Mouse (Mus musculus): ENCODE data around the gene Spag9. TPM values are rescaled to one million over a fixed set of nuclear protein-coding genes. Genes with fewer than 3 reads are reported as not detected.

Gene Spag9
- total and polyA plus RNA-seq, 2 experiments = 9.8 to 52.4 TPM

DNA sequence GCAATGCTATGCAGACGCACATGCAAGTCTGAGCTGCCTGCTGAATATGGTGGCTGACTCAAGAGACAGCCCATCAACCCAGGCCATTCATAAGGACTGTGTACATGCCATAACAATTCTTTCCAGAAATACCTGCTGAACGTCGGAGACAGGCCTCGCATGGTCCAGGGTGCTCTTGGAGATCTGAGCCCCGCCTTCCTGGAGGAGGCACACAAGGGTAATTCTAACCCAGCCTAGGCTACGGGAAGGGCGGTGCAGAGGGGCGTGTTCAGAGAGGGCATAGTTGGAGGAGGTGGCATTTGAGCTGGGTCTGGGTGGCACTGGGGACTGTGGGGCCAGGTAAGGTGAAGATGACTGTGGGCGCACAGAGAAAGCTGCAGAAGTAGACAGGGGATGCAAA, 176.3 kb downstream of the Spag9 start:
- Histone ChIP-seq H3K27ac (replicated peaks; ENCODE audit: insufficient read depth, low read depth, low read length) (no peak overlapping the region), H3K9ac (ENCODE audit: low read depth, low read length) (no peak overlapping the region)
- WGBS = 88% methylated on average over 9 of the region's 9 CpGs

GRCm38 (mm10) chr11:94173726-94174146, 177.8 kb downstream of the Spag9 start:
- H3K36me3 ChIP-seq (ENCODE audit: control insufficient read depth, insufficient read depth, low read length) = no peaks in the 10 kb centered on the region
- peaks cover 8% of the 10 kb centered on the region for H3K4me1 ChIP-seq (ENCODE audit: control insufficient read depth, insufficient read depth, low read length)
- no peak for DNase-seq (ENCODE audit: extremely low read depth, low read depth, low spot score)
- H3K4me3 ChIP-seq (ENCODE audit: insufficient read depth, low read depth, low read length) = no peak overlapping the region
- WGBS = 85% methylated on average over 4 of the region's 4 CpGs
- no peak overlapping the region for H3K9ac ChIP-seq (ENCODE audit: low read depth, low read length)
- no peaks in the 10 kb centered on the region for H3K79me2 ChIP-seq (ENCODE audit: control insufficient read depth, insufficient read depth, low read length)
- no peaks in the 10 kb centered on the region for H3K27me3 ChIP-seq (ENCODE audit: control insufficient read depth, insufficient read depth, low read length)
- TF ChIP-seq POLR2A (IDR thresholded peaks at IDR 0.05; ENCODE audit: extremely low read depth, insufficient read depth, low read length) = no peak
- no peak for TF ChIP-seq CTCF (IDR thresholded peaks at IDR 0.05; ENCODE audit: low read depth, low read length)
- no peak overlapping the region for H3K27ac ChIP-seq (replicated peaks; ENCODE audit: insufficient read depth, low read depth, low read length)

More for the DNA sequence above, 176.3 kb downstream of the Spag9 start:
- no peaks in the 10 kb centered on the region for H3K36me3 ChIP-seq (ENCODE audit: control insufficient read depth, insufficient read depth, low read length)
- no peak overlapping the region for H3K4me3 ChIP-seq (ENCODE audit: insufficient read depth, low read depth, low read length)
- H3K27me3 ChIP-seq (ENCODE audit: control insufficient read depth, insufficient read depth, low read length) = no peaks in the 10 kb centered on the region
- no peak for DNase-seq (ENCODE audit: extremely low read depth, low read depth, low spot score)
- peaks cover 8% of the 10 kb centered on the region for H3K4me1 ChIP-seq (ENCODE audit: control insufficient read depth, insufficient read depth, low read length)
- H3K79me2 ChIP-seq (ENCODE audit: control insufficient read depth, insufficient read depth, low read length) = no peaks in the 10 kb centered on the region
- TF ChIP-seq CTCF (IDR thresholded peaks at IDR 0.05; ENCODE audit: low read depth, low read length) (no peak), POLR2A (IDR thresholded peaks at IDR 0.05; ENCODE audit: extremely low read depth, insufficient read depth, low read length) (no peak)

- H3K4me1 ChIP-seq (ENCODE audit: control insufficient read depth, insufficient read depth, low read length) = peaks cover 8% of the 10 kb centered on the region
- H3K27ac ChIP-seq (replicated peaks; ENCODE audit: insufficient read depth, low read depth, low read length) = no peak overlapping the region
- 73% methylated on average over 7 of the region's 7 CpGs for WGBS
- H3K36me3 ChIP-seq (ENCODE audit: control insufficient read depth, insufficient read depth, low read length) = no peaks in the 10 kb centered on the region
- no peak overlapping the region for H3K9ac ChIP-seq (ENCODE audit: low read depth, low read length)
- no peaks in the 10 kb centered on the region for H3K27me3 ChIP-seq (ENCODE audit: control insufficient read depth, insufficient read depth, low read length)
- no peak for TF ChIP-seq POLR2A (IDR thresholded peaks at IDR 0.05; ENCODE audit: extremely low read depth, insufficient read depth, low read length)
- no peak for TF ChIP-seq CTCF (IDR thresholded peaks at IDR 0.05; ENCODE audit: low read depth, low read length)
- no peaks in the 10 kb centered on the region for H3K79me2 ChIP-seq (ENCODE audit: control insufficient read depth, insufficient read depth, low read length)
- no peak for DNase-seq (ENCODE audit: extremely low read depth, low read depth, low spot score)
- H3K4me3 ChIP-seq (ENCODE audit: insufficient read depth, low read depth, low read length) = no peak overlapping the region
Measured at GRCm38 (mm10) chr11:94175288-94175687, 179.4 kb downstream of the Spag9 start.

Other genes with a start within 250 kb of the Spag9 start
- 8.1 and 8.8 TPM in 2 replicates for gene Utp18, start 110.3 kb upstream of the Spag9 start, total RNA-seq (2014; rRNA removed)
- gene Utp18, start 110.3 kb upstream of the Spag9 start, polyA plus RNA-seq (2012; rRNA removed) = 2.4 TPM in 2 replicates
- gene Mbtd1, start 110.2 kb upstream of the Spag9 start, total RNA-seq (2014; rRNA removed) = 14.1 and 14.2 TPM in 2 replicates
- 2.3 and 3.0 TPM in 2 replicates for gene Mbtd1, start 110.2 kb upstream of the Spag9 start, polyA plus RNA-seq (2012; rRNA removed)
- gene Nme2, start 39.8 kb upstream of the Spag9 start, total RNA-seq (2014; rRNA removed) = 363 and 370 TPM in 2 replicates
- 153 and 184 TPM in 2 replicates for gene Nme2, start 39.8 kb upstream of the Spag9 start, polyA plus RNA-seq (2012; rRNA removed)
- gene Gm20390, start 27.8 kb upstream of the Spag9 start, total RNA-seq (2014; rRNA removed) = 46.7 and 64.4 TPM in 2 replicates
- gene Gm20390, start 27.8 kb upstream of the Spag9 start, polyA plus RNA-seq (2012; rRNA removed) = 36.2 and 37.6 TPM in 2 replicates
- gene Nme1, start 27.6 kb upstream of the Spag9 start, total RNA-seq (2014; rRNA removed) = 20.7 and 36.2 TPM in 2 replicates
- 73.7 and 83.2 TPM in 2 replicates for gene Nme1, start 27.6 kb upstream of the Spag9 start, polyA plus RNA-seq (2012; rRNA removed)
- 39.9 and 50.1 TPM in 2 replicates for gene Tob1, start 215.4 kb downstream of the Spag9 start, total RNA-seq (2014; rRNA removed)
- 47.1 and 72.2 TPM in 2 replicates for gene Tob1, start 215.4 kb downstream of the Spag9 start, polyA plus RNA-seq (2012; rRNA removed)
- under 0.01 TPM in 1 of 2 replicates, not detected in the other for gene Wfikkn2, start 249.9 kb downstream of the Spag9 start, total RNA-seq (2014; rRNA removed)
- 0.04 TPM in 1 of 2 replicates, not detected in the other for gene Wfikkn2, start 249.9 kb downstream of the Spag9 start, polyA plus RNA-seq (2012; rRNA removed)

All from liver, adult 2 months (tissue).